Mouse (Mus musculus): Measurements from ENCODE around the gene Ctrc. TPM values are rescaled to one million over a fixed set of nuclear protein-coding genes. Genes with fewer than 3 reads are reported as not detected.

Gene Ctrc
- total and polyA plus RNA-seq, 3 experiments, result not detected

DNA sequence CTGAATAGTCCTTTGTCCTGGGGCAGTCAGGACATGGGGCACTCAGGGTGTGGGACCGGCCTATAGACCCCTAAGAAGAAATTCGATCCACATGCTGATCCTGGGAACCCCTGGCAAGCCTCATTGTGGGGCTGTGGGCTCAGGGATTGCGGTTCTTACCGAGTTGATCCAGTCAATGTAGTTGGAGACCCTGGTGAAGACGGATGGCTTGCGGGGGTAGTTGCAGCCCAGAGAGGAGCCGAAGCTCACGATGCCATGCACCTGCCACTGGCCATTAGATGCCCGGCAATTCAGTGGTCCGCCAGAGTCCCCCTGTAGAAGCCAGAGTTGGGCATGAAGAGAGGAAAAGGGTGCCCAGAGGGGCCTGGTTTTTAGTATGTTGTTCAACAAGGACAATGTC, 28.5 kb downstream of the Ctrc start:
- peaks cover 4 to 24% of the 10 kb centered on the region in 2 experiments for H3K36me3 ChIP-seq (replicated peaks in 1 of 2; ENCODE audit: control insufficient read depth in 1 of 2, insufficient read depth in 1 of 2, low read length in 1 of 2)
- no peak overlapping the region for H3K9ac ChIP-seq (ENCODE audit: insufficient read depth, low read depth)
- in situ Hi-C loops (cut with MboI; ENCODE audit: low pct_ligation_motif_present, low pct_unique_long_range_greater_than_20kb, low sequenced_read_pairs) (no loop called here), dilution Hi-C loops (cut with MboI; ENCODE audit: extremely low pct_ligation_motif_present, extremely low pct_unique_long_range_greater_than_20kb, low sequenced_read_pairs) (no loop called here)
- no peaks in the 10 kb centered on the region for H3K9me3 ChIP-seq (replicated peaks; ENCODE audit: low read length)
- H3K4me1 ChIP-seq (ENCODE audit: control insufficient read depth in 1 of 2, insufficient read depth in 2 of 2), result peaks cover 0 to under 1% of the 10 kb centered on the region in 2 experiments; a peak in 1 of 4 replicates
- no peak for TF ChIP-seq CHD1 (IDR thresholded peaks at IDR 0.05; ENCODE audit: low read depth, low read length)
- TF ChIP-seq ETS1 (conservative IDR thresholded peaks at IDR 0.05; ENCODE audit: low read depth, low read length), result no peak
- no peak for TF ChIP-seq PAX5 (IDR thresholded peaks at IDR 0.05; ENCODE audit: low read length)
- no peak for TF ChIP-seq IRF4 (IDR thresholded peaks at IDR 0.05; ENCODE audit: low read depth, low read length)
- no peak for TF ChIP-seq POLR2AphosphoS2 (IDR thresholded peaks at IDR 0.05; ENCODE audit: low read depth, low read length)
- TF ChIP-seq MEF2A (IDR thresholded peaks at IDR 0.05; ENCODE audit: borderline replicate concordance, low read depth, low read length), result no peak
- no peak for TF ChIP-seq MYC (IDR thresholded peaks at IDR 0.05; ENCODE audit: low read depth, low read length)
- no peak for TF ChIP-seq TCF12 (IDR thresholded peaks at IDR 0.05; ENCODE audit: low read depth, low read length)
- TF ChIP-seq SIN3A (IDR thresholded peaks at IDR 0.05; ENCODE audit: low read length), result no peak
- TF ChIP-seq MAX (IDR thresholded peaks at IDR 0.05; ENCODE audit: low read length), result no peak
- no peak for TF ChIP-seq RAD21 (IDR thresholded peaks at IDR 0.05; ENCODE audit: low read depth, low read length)
- TF ChIP-seq EP300 (IDR thresholded peaks at IDR 0.05; ENCODE audit: low read length), result no peak
- TF ChIP-seq UBTF (IDR thresholded peaks at IDR 0.05; ENCODE audit: low read depth, low read length), result no peak
- no peak for TF ChIP-seq ELF1 (IDR thresholded peaks at IDR 0.05; ENCODE audit: low read depth, low read length)
- no peak for TF ChIP-seq USF2 (conservative IDR thresholded peaks at IDR 0.05; ENCODE audit: low read depth, low read length)
- no peak for DNase-seq (ENCODE audit: extremely low read depth)
- no peak overlapping the region for H3K4me2 ChIP-seq (ENCODE audit: insufficient read depth, low read depth, poor library complexity, severe bottlenecking)
- H3K4me3 ChIP-seq (replicated peaks in 1 of 3; ENCODE audit: low read depth in 2 of 3, low read length in 2 of 3, poor library complexity in 1 of 3), result no peak overlapping the region
- no peak overlapping the region for H3K27ac ChIP-seq (ENCODE audit: insufficient read depth, low read depth)
- H3K79me2 ChIP-seq (replicated peaks; ENCODE audit: control insufficient read depth, extremely low read depth, insufficient read depth, poor library complexity, severe bottlenecking), result no peaks in the 10 kb centered on the region
- no peaks in the 10 kb centered on the region for H3K27me3 ChIP-seq (replicated peaks)

GRCm38 (mm10) chr4:141816776-141817655, 29.1 kb downstream of the Ctrc start:
- H3K27me3 ChIP-seq (replicated peaks), result no peaks in the 10 kb centered on the region
- no peak for TF ChIP-seq HCFC1 (IDR thresholded peaks at IDR 0.05; ENCODE audit: low read depth, low read length)
- no peak for TF ChIP-seq CTCF (conservative IDR thresholded peaks at IDR 0.05 in 1 of 2, IDR thresholded peaks at IDR 0.05 in 1 of 2; ENCODE audit: low read depth in 2 of 2, low read length in 2 of 2)
- no peak for TF ChIP-seq EP300 (IDR thresholded peaks at IDR 0.05; ENCODE audit: low read length)
- TF ChIP-seq MYC (IDR thresholded peaks at IDR 0.05; ENCODE audit: low read depth, low read length), result no peak
- TF ChIP-seq ZKSCAN1 (IDR thresholded peaks at IDR 0.05; ENCODE audit: borderline replicate concordance, low read depth, low read length), result no peak
- TF ChIP-seq TBP (conservative IDR thresholded peaks at IDR 0.05; ENCODE audit: low read depth, low read length), result no peak
- TF ChIP-seq RCOR1 (conservative IDR thresholded peaks at IDR 0.05; ENCODE audit: low read depth, low read length), result no peak
- no peak for TF ChIP-seq MAX (IDR thresholded peaks at IDR 0.05; ENCODE audit: low read length)
- TF ChIP-seq USF2 (conservative IDR thresholded peaks at IDR 0.05; ENCODE audit: low read depth, low read length), result no peak
- no peak for TF ChIP-seq RAD21 (IDR thresholded peaks at IDR 0.05; ENCODE audit: low read depth, low read length)
- TF ChIP-seq JUND (conservative IDR thresholded peaks at IDR 0.05; ENCODE audit: low read depth, low read length), result no peak
- no peak for TF ChIP-seq BHLHE40 (IDR thresholded peaks at IDR 0.05; ENCODE audit: low read depth, low read length)
- TF ChIP-seq ZNF384 (IDR thresholded peaks at IDR 0.05; ENCODE audit: low read depth, low read length), result no peak
- no peak for TF ChIP-seq USF1 (IDR thresholded peaks at IDR 0.05; ENCODE audit: low read depth, low read length)
- no peak for TF ChIP-seq MAZ (IDR thresholded peaks at IDR 0.05; ENCODE audit: low read depth, low read length)
- H3K4me3 ChIP-seq (replicated peaks in 1 of 3; ENCODE audit: low read depth in 2 of 3, low read length in 2 of 3, poor library complexity in 1 of 3), result no peak overlapping the region
- peaks cover 7 to 29% of the 10 kb centered on the region in 2 experiments for H3K36me3 ChIP-seq (replicated peaks in 1 of 2; ENCODE audit: control insufficient read depth in 1 of 2, insufficient read depth in 1 of 2, low read length in 1 of 2)
- in situ Hi-C loops (cut with MboI; ENCODE audit: low pct_ligation_motif_present, low pct_unique_long_range_greater_than_20kb, low sequenced_read_pairs) (no loop called here), dilution Hi-C loops (cut with MboI; ENCODE audit: extremely low pct_ligation_motif_present, extremely low pct_unique_long_range_greater_than_20kb, low sequenced_read_pairs) (no loop called here)
- no peak for DNase-seq (ENCODE audit: extremely low read depth)
- H3K9me3 ChIP-seq (replicated peaks; ENCODE audit: low read length), result no peaks in the 10 kb centered on the region
- H3K9ac ChIP-seq (ENCODE audit: insufficient read depth, low read depth), result no peak overlapping the region
- no peak overlapping the region for H3K27ac ChIP-seq (ENCODE audit: insufficient read depth, low read depth)
- no peak overlapping the region for H3K4me2 ChIP-seq (ENCODE audit: insufficient read depth, low read depth, poor library complexity, severe bottlenecking)
- no peaks in the 10 kb centered on the region for H3K79me2 ChIP-seq (replicated peaks; ENCODE audit: control insufficient read depth, extremely low read depth, insufficient read depth, poor library complexity, severe bottlenecking)
- H3K4me1 ChIP-seq (ENCODE audit: control insufficient read depth in 1 of 2, insufficient read depth in 2 of 2), result no peaks in the 10 kb centered on the region
